Mouse (Mus musculus): ENCODE data around the gene Ctbp2.

Ctbp2 gene

DNA sequence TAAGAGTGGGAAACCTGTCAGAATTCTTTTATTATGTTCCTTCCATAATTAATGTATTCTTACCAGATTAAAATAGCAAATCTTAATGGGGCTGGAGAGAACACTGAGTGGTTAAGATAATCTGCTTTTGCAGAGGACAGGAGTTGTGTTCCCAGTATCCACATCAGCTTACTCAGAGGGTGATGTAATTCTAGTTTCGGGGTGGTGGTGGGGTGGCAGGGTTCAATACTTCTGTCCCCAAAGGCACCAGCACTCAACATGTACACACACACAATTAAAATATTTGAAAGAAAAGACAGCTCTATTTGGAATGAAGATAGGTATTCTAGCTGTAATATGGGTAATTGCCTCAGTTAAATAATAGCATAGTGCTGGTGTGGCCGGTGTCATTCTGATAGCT is 183.6 kb downstream of the Ctbp2 start:
- DNase-seq (ENCODE audit: extremely low spot score, low spot score), result no peak

DNA sequence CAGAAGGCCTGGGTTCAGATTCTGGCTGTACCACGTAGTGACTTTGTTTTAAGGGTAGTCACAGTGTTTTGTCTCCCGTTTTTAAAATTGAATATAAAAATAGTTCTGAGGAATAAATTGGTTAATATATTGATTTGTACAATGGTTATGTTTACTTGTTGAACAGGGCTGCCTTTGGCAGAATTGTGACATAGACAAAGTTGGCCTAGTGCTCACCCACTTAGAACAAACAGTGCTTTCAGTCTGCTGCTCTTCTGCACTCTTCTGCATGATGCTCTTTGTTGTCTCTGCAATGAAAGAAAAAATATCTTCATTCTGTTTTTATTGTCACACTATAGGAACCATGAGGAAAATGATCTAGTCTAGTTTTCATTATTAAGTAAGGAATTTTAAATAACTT is 185.0 kb downstream of the Ctbp2 start:
- DNase-seq (ENCODE audit: extremely low spot score, low spot score), result no peak
